Mouse (Mus musculus) urinary bladder, postnatal 25 days (tissue): ENCODE data around the gene Ern1.
"Not testable (repeated sequence)": the region's sequence is repeated elsewhere in the genome, so short reads cannot be mapped to it uniquely, and the experiment has no call there.

Experiments used
- DNase-seq: peaks from one replicate; pipeline ENCODE4 v3.0.0; 2022; ENCODE audit warnings: low spot score

The Ern1 gene

GRCm38 (mm10) chr11:106480530-106480885 is 7.1 kb downstream of the Ern1 start:
- no peak for DNase-seq

GRCm38 (mm10) chr11:106479619-106480529 is 7.8 kb downstream of the Ern1 start:
- DNase-seq = no peak

DNA sequence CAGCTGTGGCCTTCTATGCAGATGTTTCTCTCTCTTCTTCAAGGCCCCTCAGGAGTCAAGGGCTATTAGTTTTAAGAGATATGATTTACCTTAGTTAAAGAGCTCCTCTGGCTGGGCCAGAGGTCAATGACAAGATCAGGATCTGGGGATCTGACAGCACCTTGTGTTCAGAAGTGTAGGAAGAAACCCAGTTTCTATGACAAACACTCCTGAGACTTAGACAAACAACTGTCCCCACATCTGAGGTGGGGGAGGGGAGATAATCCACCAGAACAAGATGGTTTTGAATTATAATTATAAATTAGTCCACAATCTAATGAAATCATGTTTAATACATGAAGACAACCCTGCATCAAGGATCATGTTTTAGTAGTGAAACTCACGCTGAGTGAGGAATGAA is 8.9 kb downstream of the Ern1 start:
- no peak for DNase-seq

DNA sequence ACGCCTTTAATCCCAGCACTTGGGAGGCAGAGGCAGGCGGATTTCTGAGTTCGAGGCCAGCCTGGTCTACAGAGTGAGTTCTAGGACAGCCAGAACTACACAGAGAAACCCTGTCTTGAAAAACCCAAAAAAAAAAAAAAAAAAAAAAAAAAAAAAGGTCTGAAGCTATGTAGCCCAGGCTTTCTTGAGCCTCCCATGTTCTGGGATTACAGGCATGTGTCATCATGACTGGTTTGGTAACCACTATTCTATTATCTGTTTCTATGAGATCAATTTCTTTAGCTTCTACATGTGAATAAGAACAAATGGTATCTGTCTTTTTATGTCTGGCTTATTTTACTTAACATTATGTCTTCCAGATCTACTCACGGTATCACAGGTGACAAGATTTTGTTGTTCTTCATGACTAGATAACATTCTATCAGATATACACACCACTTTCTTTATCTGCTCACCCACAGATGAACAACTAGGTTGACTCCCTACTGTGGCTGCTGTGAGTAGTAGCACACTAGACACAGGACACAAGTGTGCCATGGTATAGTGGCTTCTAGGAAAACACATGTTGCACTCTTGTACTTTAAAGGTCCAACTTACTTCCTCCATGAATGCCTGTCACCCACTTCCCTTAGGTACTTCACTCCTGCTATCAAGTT is 10.0 kb downstream of the Ern1 start:
- no peak for DNase-seq

DNA sequence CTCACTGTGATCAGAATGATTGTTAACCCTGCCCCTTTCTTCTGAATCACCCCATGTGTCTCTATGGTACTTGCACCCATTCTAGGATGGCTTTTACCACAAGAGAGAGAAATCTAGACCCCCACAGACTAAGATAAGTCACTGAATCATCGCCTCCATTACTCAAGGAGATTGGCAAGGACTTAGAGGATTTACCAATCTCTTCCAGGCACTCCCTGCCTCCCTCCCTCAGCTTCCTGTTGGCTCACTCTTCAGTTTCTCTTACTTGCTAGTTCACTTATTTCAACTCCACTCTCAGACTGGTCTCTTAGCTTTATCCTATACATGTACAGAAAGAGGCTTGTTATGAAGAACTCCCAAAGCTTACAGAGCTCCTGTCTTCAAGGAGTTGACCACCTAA is 12.3 kb downstream of the Ern1 start:
- DNase-seq = no peak

DNA sequence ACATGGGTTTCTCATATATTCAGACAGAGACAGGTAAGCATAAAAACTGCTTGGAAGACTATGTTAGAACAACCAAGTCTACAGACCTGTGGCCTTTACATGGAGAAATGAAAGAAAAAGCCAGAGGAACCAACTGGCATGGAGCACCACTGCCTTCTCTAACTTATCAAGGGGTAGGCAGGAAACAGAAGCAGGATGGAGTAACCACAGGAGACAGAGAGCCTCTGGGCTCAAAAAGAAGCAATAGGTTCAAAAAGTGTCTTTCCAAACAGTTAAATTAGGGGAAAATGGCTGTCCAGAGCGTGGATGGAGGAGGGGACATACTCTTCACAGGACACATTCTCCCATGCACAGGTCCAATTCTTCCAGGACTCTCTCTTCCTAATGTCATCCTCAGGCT is 16.0 kb downstream of the Ern1 start:
- DNase-seq = no peak

GRCm38 (mm10) chr11:106468509-106468908 is 19.1 kb downstream of the Ern1 start:
- DNase-seq = no peak

GRCm38 (mm10) chr11:106465932-106466331 is 21.7 kb downstream of the Ern1 start:
- no peak for DNase-seq

GRCm38 (mm10) chr11:106465545-106465903 is 22.1 kb downstream of the Ern1 start:
- DNase-seq = no peak

GRCm38 (mm10) chr11:106464681-106465544 is 22.7 kb downstream of the Ern1 start:
- DNase-seq = no peak

- DNase-seq = no peak
Observed at GRCm38 (mm10) chr11:106463845-106464244, 23.8 kb downstream of the Ern1 start.

GRCm38 (mm10) chr11:106462309-106462708 is 25.3 kb downstream of the Ern1 start:
- no peak for DNase-seq

DNA sequence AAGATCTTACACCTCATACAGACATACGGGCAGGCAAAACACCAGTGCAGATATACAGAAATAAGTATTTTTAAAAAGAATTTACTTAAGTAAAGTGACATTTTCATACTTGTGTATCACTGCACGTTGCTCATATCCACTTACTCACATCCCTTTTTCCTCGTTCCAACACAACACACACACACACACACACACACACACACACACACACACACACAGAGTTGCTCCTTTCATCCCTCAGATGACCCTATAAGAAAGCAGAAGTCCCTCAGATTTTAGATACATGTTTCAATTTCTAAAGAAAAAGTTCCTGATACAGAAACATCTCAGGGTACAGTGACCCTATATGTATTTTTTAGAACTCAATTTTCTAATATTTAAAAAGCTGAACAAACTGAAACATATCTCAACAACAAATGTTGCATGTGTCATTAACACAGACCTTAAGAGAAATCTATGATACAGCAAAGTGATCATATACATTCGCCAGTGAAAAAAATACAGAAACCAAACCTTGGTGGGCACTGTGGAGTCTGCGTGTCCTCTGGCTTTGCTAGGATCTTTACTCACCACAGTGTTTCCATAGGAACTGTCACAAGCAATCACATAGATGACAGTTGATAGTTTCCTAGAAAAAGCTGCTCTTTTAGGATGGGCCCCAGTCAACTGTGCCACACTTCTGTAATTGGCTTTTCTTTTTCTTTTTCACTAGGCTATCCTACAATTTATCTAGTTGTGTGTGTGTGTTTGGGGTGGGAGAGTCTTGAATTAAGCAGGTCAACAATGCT is 26.3 kb downstream of the Ern1 start:
- no peak for DNase-seq

GRCm38 (mm10) chr11:106460671-106461070 is 27.0 kb downstream of the Ern1 start:
- no peak for DNase-seq

DNA sequence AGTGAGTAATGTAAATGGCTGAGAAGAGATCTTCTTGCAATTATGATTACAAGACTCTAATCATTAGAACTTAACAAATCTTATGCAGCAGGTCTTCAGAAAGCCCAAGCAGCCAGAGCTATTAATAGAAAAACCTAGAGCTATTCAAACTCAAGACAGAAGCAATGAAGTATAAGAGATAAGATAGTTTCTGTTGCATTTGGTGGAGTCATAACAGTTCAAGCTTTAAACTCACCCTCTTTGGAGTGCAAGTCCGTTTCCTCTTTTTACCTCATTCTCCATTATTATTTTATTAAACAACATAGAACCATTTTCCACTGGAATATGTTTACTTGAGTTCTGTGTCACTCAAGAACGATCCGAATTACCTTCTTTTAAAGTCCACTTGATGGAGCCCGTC is 29.1 kb downstream of the Ern1 start:
- no peak for DNase-seq

GRCm38 (mm10) chr11:106443646-106444045 is 44.0 kb downstream of the Ern1 start:
- DNase-seq = no peak

- DNase-seq = not testable (repeated sequence)
Observed at GRCm38 (mm10) chr11:106442564-106442963, 45.1 kb downstream of the Ern1 start.

DNA sequence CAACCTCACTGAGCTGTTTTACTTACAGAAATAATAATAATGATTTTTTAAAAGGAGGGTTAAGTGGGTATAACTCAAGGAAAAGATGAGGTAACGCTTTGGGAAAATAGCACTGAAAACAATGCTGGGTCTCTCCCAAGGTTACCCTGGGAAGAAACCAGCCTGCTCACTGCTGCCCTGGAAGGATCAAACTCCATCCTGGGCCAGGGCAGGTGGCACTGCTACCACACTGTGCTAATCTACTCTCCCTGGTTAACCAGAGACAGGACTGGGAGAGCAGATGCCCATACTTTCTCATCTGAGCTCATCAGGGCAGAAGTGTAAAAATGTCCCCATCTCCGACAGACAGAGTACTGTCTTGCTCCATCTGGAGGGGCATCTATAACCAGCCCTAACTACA is 47.3 kb downstream of the Ern1 start:
- DNase-seq = no peak

- DNase-seq = no peak
Observed at GRCm38 (mm10) chr11:106439355-106439754, 48.3 kb downstream of the Ern1 start.

GRCm38 (mm10) chr11:106438524-106439177 is 49.0 kb downstream of the Ern1 start:
- DNase-seq = no peak

- DNase-seq = no peak
Observed at GRCm38 (mm10) chr11:106437543-106437942, 50.1 kb downstream of the Ern1 start.
